Mouse (Mus musculus): ENCODE data around the gene Melk.
A peak's percentile ranks its signal among the peaks of the same experiment; 100 is the strongest.

The Melk gene

GRCm38 (mm10) chr4:44300781-44301750 is at the start of gene Melk:
Melk (plus strand) TSS chr4:44300876.
- DNase-seq = peak; percentile 73

- DNase-seq = no peak
Observed at GRCm38 (mm10) chr4:44251521-44251920, 49.2 kb upstream of the Melk start.

- no peak for DNase-seq
Observed at GRCm38 (mm10) chr4:44251966-44252916, 48.4 kb upstream of the Melk start.

GRCm38 (mm10) chr4:44253191-44253590 is 47.5 kb upstream of the Melk start:
- DNase-seq = no peak

GRCm38 (mm10) chr4:44254579-44254978 is 46.1 kb upstream of the Melk start:
- DNase-seq = no peak

- DNase-seq = no peak
Observed at GRCm38 (mm10) chr4:44259126-44259525, 41.5 kb upstream of the Melk start.

GRCm38 (mm10) chr4:44260244-44260643 is 40.4 kb upstream of the Melk start:
- DNase-seq = no peak

- DNase-seq = no peak
Observed at GRCm38 (mm10) chr4:44265500-44265899, 35.2 kb upstream of the Melk start.

- DNase-seq = no peak
Observed at GRCm38 (mm10) chr4:44267437-44267836, 33.2 kb upstream of the Melk start.

GRCm38 (mm10) chr4:44269376-44269817 is 31.3 kb upstream of the Melk start:
- no peak for DNase-seq

GRCm38 (mm10) chr4:44271134-44271533 is 29.5 kb upstream of the Melk start:
- no peak for DNase-seq

GRCm38 (mm10) chr4:44281597-44282265 is 18.9 kb upstream of the Melk start:
- no peak for DNase-seq

GRCm38 (mm10) chr4:44292534-44292933 is 8.1 kb upstream of the Melk start:
- peak; percentile 32 for DNase-seq

- DNase-seq = no peak
Observed at GRCm38 (mm10) chr4:44295837-44296236, 4.8 kb upstream of the Melk start.

GRCm38 (mm10) chr4:44306585-44306984 is 5.9 kb downstream of the Melk start:
- DNase-seq = no peak

- DNase-seq = no peak
Observed at GRCm38 (mm10) chr4:44310429-44310828, 9.8 kb downstream of the Melk start.

- no peak for DNase-seq
Observed at GRCm38 (mm10) chr4:44310911-44311310, 10.2 kb downstream of the Melk start.

- DNase-seq = no peak
Observed at GRCm38 (mm10) chr4:44316270-44316809, 15.7 kb downstream of the Melk start.

GRCm38 (mm10) chr4:44320448-44320847 is 19.8 kb downstream of the Melk start:
- DNase-seq = no peak

GRCm38 (mm10) chr4:44322124-44322523 is 21.4 kb downstream of the Melk start:
- no peak for DNase-seq

GRCm38 (mm10) chr4:44325453-44325852 is 24.8 kb downstream of the Melk start:
- no peak for DNase-seq

GRCm38 (mm10) chr4:44326721-44327120 is 26.0 kb downstream of the Melk start:
- no peak for DNase-seq
